Mouse (Mus musculus): ENCODE measurements at regions not wholly inside any gene's neighbourhood (a gene's known extent, or its start where the extent isn't known, plus 50 kb on each side); places are given as distances from the start of the nearest gene placed in this dataset.
"Not testable (repeated sequence)": the region's sequence is repeated elsewhere in the genome, so short reads cannot be mapped to it uniquely, and the experiment has no call there.

- DNase-seq; intact Hi-C loops (cut with DNase I): not testable (repeated sequence)
These were observed 103.2 kb upstream of the Nudt7 start for GRCm38 (mm10) chr8:114030141-114030540.

- no peak for DNase-seq
- intact Hi-C loops (cut with DNase I), result no loop called here
These were observed 80.9 kb upstream of the Nudt7 start for GRCm38 (mm10) chr8:114052426-114052825.

DNA sequence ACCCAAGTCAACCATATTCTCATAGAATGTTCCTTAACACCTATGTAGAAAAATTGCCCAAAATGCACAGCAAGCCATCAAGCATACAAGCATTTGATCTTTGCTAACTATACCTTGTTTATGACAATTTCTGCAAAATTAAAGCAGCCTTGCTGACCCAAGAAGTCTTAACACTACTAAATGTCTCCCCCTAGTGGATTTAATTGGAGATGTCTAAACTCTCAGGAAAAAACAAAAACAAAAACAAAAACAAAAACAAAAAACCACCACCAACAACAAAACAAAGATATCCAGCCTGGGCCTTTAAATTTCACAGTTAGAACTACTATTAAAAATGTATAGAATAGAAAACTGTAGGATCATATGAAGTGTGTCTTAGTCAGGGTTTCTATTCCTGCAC is 69.8 kb upstream of the Nudt7 start:
- intact Hi-C loops (cut with DNase I), result loop anchor here (2.0 to 5.0 kb wide), 2 partner anchors 211 to 399 kb away; no protein-coding TSS in a partner anchor

DNA sequence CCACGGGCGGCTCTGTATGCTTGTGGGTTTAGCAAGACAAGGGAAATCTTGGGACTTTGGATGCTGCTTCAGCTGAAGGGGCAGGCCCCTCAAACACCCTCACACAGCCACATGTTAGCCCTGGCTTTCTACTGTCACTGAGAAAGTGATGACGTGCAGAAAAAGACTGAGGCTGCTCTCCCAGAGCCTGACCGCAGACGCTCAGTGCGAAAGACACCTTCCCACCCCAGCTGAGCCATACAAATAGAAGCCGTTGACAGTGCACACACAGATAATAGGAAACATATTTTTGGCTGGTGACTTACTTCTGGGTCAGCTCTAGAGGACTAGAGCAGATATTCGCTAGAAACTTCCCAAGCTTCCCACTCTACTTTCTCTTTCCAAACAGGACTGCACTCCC is 61.0 kb upstream of the Nudt7 start:
- no peak for DNase-seq
- intact Hi-C loops (cut with DNase I), result no loop called here

More for the DNA sequence above, 69.8 kb upstream of the Nudt7 start:
- no peak for DNase-seq

DNA sequence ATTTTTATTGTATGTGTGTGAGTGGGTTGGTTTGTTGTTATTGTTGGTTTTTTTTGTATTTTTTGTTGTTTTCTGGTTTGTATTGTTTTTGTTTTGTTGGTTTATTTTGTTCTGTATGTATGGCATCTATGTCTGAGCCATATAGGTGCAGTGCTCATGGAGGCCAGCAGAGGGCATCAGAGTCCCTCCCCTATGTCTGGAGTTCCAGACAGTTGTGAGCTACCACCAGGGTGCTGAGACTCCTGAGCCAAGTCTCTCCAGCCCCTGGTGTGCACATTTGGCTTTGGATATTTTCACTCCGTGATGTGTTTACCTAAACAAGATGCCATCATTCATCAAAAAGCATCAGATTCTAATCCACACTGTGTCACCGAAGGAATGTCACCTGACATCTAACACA is 59.2 kb upstream of the Nudt7 start:
- peak in 1 of 2 experiments; percentile 3 for DNase-seq
- intact Hi-C loops (cut with DNase I), result no loop called here

- intact Hi-C loops (cut with DNase I), result no loop called here
- DNase-seq, result no peak
These were observed 56.7 kb upstream of the Nudt7 start for GRCm38 (mm10) chr8:114076701-114077100.

- intact Hi-C loops (cut with DNase I), result loop anchor here (1.0 to 5.0 kb wide), 2 partner anchors 288 to 356 kb away; partner anchors contain the start of gene Wwox
- peak; percentile 32 to 58 for DNase-seq
These were observed 52.2 kb upstream of the Nudt7 start for GRCm38 (mm10) chr8:114081049-114081756.

DNA sequence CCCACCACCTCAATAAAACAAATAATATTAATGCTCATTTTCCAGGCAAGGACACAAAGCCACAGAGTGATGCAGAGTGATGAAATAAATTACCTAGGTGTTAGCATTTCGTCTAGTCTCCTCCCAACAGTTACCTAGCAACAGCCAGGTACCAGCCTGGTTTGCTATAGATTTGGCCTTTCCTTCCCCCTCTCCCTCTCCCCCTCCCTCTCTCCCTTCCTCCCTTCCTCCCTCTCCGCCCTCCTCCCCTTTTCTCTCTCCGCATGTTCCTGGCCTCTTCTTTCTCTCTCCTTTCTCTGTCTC is 51.6 kb upstream of the Nudt7 start:
- DNase-seq, result no peak
- intact Hi-C loops (cut with DNase I), result loop anchor here (1.0 to 5.0 kb wide), 2 partner anchors 288 to 356 kb away; partner anchors contain the start of gene Wwox

All from heart, postnatal 14 days (tissue).